Mouse (Mus musculus) B cell, adult 62 days (primary cell): ENCODE results near the gene Qtrt2. TPM values are rescaled to one million over a fixed set of nuclear protein-coding genes. Genes with fewer than 3 reads are reported as not detected.

ENCODE experiments used
- total RNA-seq: library from RNA; stranded (reverse); gene quantifications from 4 replicates; pipeline ENCODE4 v1.2.4, GENCODE M21; 2023

Gene Qtrt2
- total RNA-seq: 43.0 to 73.4 TPM (median 57.5 TPM) in 4 replicates

GRCm38 (mm10) chr16:43926341-43926859 is at the start of gene Qtrt2:
Qtrt2 (minus strand) TSS chr16:43926809.

GRCm38 (mm10) chr16:43889208-43890004 is 37.2 kb downstream of the Qtrt2 start, which contains the start of gene Ccdc191:
Ccdc191 (plus strand) TSS chr16:43889800.

Other genes with a start within 250 kb of the Qtrt2 start
- gene Drd3, start 172.8 kb downstream of the Qtrt2 start, total RNA-seq: not detected in 4 replicates
- gene Ccdc191, start 37.0 kb downstream of the Qtrt2 start, total RNA-seq: 7.2 to 11.2 TPM (median 9.9 TPM) in 4 replicates
- gene Zdhhc23, start 53.0 kb upstream of the Qtrt2 start, total RNA-seq: 9.2 to 12.6 TPM (median 11.6 TPM) in 4 replicates
- 1.7 to 3.8 TPM (median 2.4 TPM) in 4 replicates for gene Gramd1c, start 136.5 kb upstream of the Qtrt2 start, total RNA-seq
- 32.9 to 45.0 TPM (median 36.4 TPM) in 4 replicates for gene Atp6v1a, start 212.9 kb upstream of the Qtrt2 start, total RNA-seq
- gene Naa50, start 213.0 kb upstream of the Qtrt2 start, total RNA-seq: 44.9 to 48.6 TPM (median 46.7 TPM) in 4 replicates
- 51.5 to 55.2 TPM (median 54.1 TPM) in 4 replicates for gene Usf3, start 246.4 kb upstream of the Qtrt2 start, total RNA-seq